Mouse (Mus musculus): ENCODE measurements at regions not wholly inside any gene's neighbourhood (a gene's known extent, or its start where the extent isn't known, plus 50 kb on each side); places are given as distances from the start of the nearest gene placed in this dataset.

- no peak for DNase-seq
Measured at GRCm38 (mm10) chr7:35977986-35978385, 175.2 kb upstream of the Zfp507 start.

- no peak for DNase-seq
Measured at GRCm38 (mm10) chr7:35958731-35959130, 155.9 kb upstream of the Zfp507 start.

- no peak for DNase-seq
Measured at GRCm38 (mm10) chr7:35958052-35958451, 155.2 kb upstream of the Zfp507 start.

GRCm38 (mm10) chr7:35948794-35949193 is 146.0 kb upstream of the Zfp507 start:
- DNase-seq: no peak

GRCm38 (mm10) chr7:35948389-35948788 is 145.6 kb upstream of the Zfp507 start:
- peak in 1 of 2 experiments; percentile 3 for DNase-seq

GRCm38 (mm10) chr7:35941086-35941485 is 138.3 kb upstream of the Zfp507 start:
- no peak for DNase-seq

- DNase-seq: no peak
Measured at GRCm38 (mm10) chr7:35938123-35938869, 135.5 kb upstream of the Zfp507 start.

GRCm38 (mm10) chr7:35926749-35927148 is 123.9 kb upstream of the Zfp507 start:
- no peak for DNase-seq

- no peak for DNase-seq
Measured at GRCm38 (mm10) chr7:35922582-35922981, 119.8 kb upstream of the Zfp507 start.

- DNase-seq: no peak
Measured at GRCm38 (mm10) chr7:35920884-35921283, 118.1 kb upstream of the Zfp507 start.

GRCm38 (mm10) chr7:35920194-35920609 is 117.4 kb upstream of the Zfp507 start:
- peak; percentile 61 to 73 for DNase-seq

GRCm38 (mm10) chr7:35910109-35910706 is 107.4 kb upstream of the Zfp507 start:
- no peak for DNase-seq

- DNase-seq: peak; percentile 75 to 77
Measured at GRCm38 (mm10) chr7:35901942-35902381, 99.2 kb upstream of the Zfp507 start.

GRCm38 (mm10) chr7:35898701-35899445 is 96.1 kb upstream of the Zfp507 start:
- DNase-seq: no peak

GRCm38 (mm10) chr7:35893292-35893691 is 90.5 kb upstream of the Zfp507 start:
- DNase-seq: no peak

GRCm38 (mm10) chr7:35886051-35886450 is 83.2 kb upstream of the Zfp507 start:
- DNase-seq: no peak

- peak; percentile 75 to 82 for DNase-seq
Measured at GRCm38 (mm10) chr7:35879755-35880304, 77.0 kb upstream of the Zfp507 start.

- no peak for DNase-seq
Measured at GRCm38 (mm10) chr7:35878164-35878563, 75.4 kb upstream of the Zfp507 start.

- no peak for DNase-seq
Measured at GRCm38 (mm10) chr7:35861049-35861448, 58.2 kb upstream of the Zfp507 start.

GRCm38 (mm10) chr7:35859601-35860000 is 56.8 kb upstream of the Zfp507 start:
- DNase-seq: peak; percentile 35 to 45

- DNase-seq: no peak
Measured at GRCm38 (mm10) chr7:35857693-35858092, 54.9 kb upstream of the Zfp507 start.
